Mouse (Mus musculus) E14TG2a.4 (cell line): ENCODE measurements around the gene Vps33b.

Source experiments
- H3K27me3 ChIP-seq: 2 replicates; pipeline ENCODE4 v1.6.1; 2014; ENCODE audit warnings: low read length, control low read depth; ENCODE audit not compliant: insufficient read depth
- H3K36me3 ChIP-seq: 2 replicates; pipeline ENCODE4 v1.6.1; 2014; ENCODE audit warnings: low read length, control low read depth; ENCODE audit not compliant: insufficient read depth
- H3K4me1 ChIP-seq: replicated peaks from 2 replicates; pipeline ENCODE4 v1.6.1; 2014; ENCODE audit warnings: low read depth, low read length, control low read depth
- H3K4me3 ChIP-seq: replicated peaks from 2 replicates; pipeline ENCODE4 v1.5.1; 2014; ENCODE audit warnings: mild to moderate bottlenecking, low read length
- H3K9me3 ChIP-seq: 2 replicates; pipeline ENCODE4 v1.6.1; 2014; ENCODE audit warnings: low read length, control low read depth
- CTCF ChIP-seq: conservative IDR thresholded peaks from 2 replicates; pipeline ENCODE4 v1.5.1; 2014; ENCODE audit warnings: low read length
- NANOG ChIP-seq: IDR thresholded peaks from 2 replicates; pipeline ENCODE4 v1.6.1; 2014; ENCODE audit warnings: borderline replicate concordance, low read length, mixed read lengths
- POU5F1 ChIP-seq: IDR thresholded peaks from 2 replicates; pipeline ENCODE4 v1.6.1; 2014; ENCODE audit warnings: low read length, borderline replicate concordance

The Vps33b gene

GRCm38 (mm10) chr7:80334848-80335247 lies 65.4 kb downstream of the Vps33b start:
- peaks cover 7% of the 10 kb centered on the region; the same call in 1 of the 2 replicates for H3K27me3 ChIP-seq
- H3K4me3 ChIP-seq: no peak overlapping the region
- H3K9me3 ChIP-seq: peaks cover 9% of the 10 kb centered on the region; the same call in 1 of the 2 replicates
- peaks cover 82% of the 10 kb centered on the region for H3K36me3 ChIP-seq
- peaks cover 30% of the 10 kb centered on the region for H3K4me1 ChIP-seq
- TF ChIP-seq NANOG: no peak
- TF ChIP-seq CTCF: no peak
- no peak for TF ChIP-seq POU5F1

GRCm38 (mm10) chr7:80336932-80337331 lies 67.5 kb downstream of the Vps33b start:
- H3K36me3 ChIP-seq: peaks cover 63% of the 10 kb centered on the region
- peaks cover 8% of the 10 kb centered on the region; the same call in 1 of the 2 replicates for H3K9me3 ChIP-seq
- TF ChIP-seq CTCF (no peak), NANOG (no peak), POU5F1 (no peak)
- H3K4me3 ChIP-seq: no peak overlapping the region
- peaks cover 39% of the 10 kb centered on the region for H3K4me1 ChIP-seq
- H3K27me3 ChIP-seq: peaks cover 18% of the 10 kb centered on the region

- Histone ChIP-seq H3K36me3 (peaks cover 40% of the 10 kb centered on the region), H3K4me1 (peaks cover 48% of the 10 kb centered on the region), H3K9me3 (no peaks in the 10 kb centered on the region), H3K4me3 (peak overlapping the region; percentile 80), H3K27me3 (peaks cover 24% of the 10 kb centered on the region)
- no peak for TF ChIP-seq CTCF
- TF ChIP-seq NANOG: no peak
- TF ChIP-seq POU5F1: no peak
These were observed 69.9 kb downstream of the Vps33b start for GRCm38 (mm10) chr7:80339371-80339770.

- peak overlapping the region; percentile 80 for H3K4me3 ChIP-seq
- H3K27me3 ChIP-seq: peaks cover 24% of the 10 kb centered on the region
- TF ChIP-seq POU5F1: no peak
- TF ChIP-seq NANOG: no peak
- TF ChIP-seq CTCF: peak; percentile 77
- no peaks in the 10 kb centered on the region for H3K9me3 ChIP-seq
- peaks cover 34% of the 10 kb centered on the region for H3K36me3 ChIP-seq
- H3K4me1 ChIP-seq: peaks cover 42% of the 10 kb centered on the region
These were observed 70.6 kb downstream of the Vps33b start for GRCm38 (mm10) chr7:80339793-80340628.

GRCm38 (mm10) chr7:80340793-80341192 lies 71.3 kb downstream of the Vps33b start, which contains the start of gene Unc45a:
Unc45a (minus strand) TSS chr7:80341005.
- Histone ChIP-seq H3K27me3 (peaks cover 28% of the 10 kb centered on the region), H3K36me3 (peaks cover 30% of the 10 kb centered on the region), H3K4me3 (peak within 1 kb of the TSS; percentile 80), H3K9me3 (no peaks in the 10 kb centered on the region), H3K4me1 (peaks cover 42% of the 10 kb centered on the region)
- no peak for TF ChIP-seq NANOG
- peak; percentile 26 for TF ChIP-seq CTCF
